Mouse (Mus musculus) heart, embryonic 16.5 days (tissue): Measurements from ENCODE around the gene Ak4. TPM values are rescaled to one million over a fixed set of nuclear protein-coding genes. Genes with fewer than 3 reads are reported as not detected.

Experiments
- ATAC-seq: fragments of 200-750 bp; cut with Nextera tagmentation; replicated peaks from 2 replicates; pipeline ENCODE4 v1.8.0; 2017; ENCODE audit warnings: moderate number of reproducible peaks; ENCODE audit not compliant: insufficient read depth, low FRiP score; ENCODE audit errors: extremely low read depth
- H3K27ac ChIP-seq: fragments of 300-500 bp; sonication (generic); 2 replicates; pipeline ENCODE4 v1.5.1; 2014; ENCODE audit warnings: mild to moderate bottlenecking, low read length, control low read depth, moderate library complexity
- H3K27me3 ChIP-seq: fragments of 300-500 bp; sonication (generic); 2 replicates; pipeline ENCODE4 v1.6.1; 2014; ENCODE audit warnings: low read length, mixed read lengths; ENCODE audit not compliant: control insufficient read depth, insufficient read depth
- H3K36me3 ChIP-seq: fragments of 300-500 bp; sonication (generic); 2 replicates; pipeline ENCODE4 v1.6.1; 2014; ENCODE audit not compliant: control insufficient read depth, insufficient read depth
- H3K4me1 ChIP-seq: fragments of 300-500 bp; sonication (generic); 2 replicates; pipeline ENCODE4 v1.6.1; 2014; ENCODE audit warnings: low read length, mixed read lengths; ENCODE audit not compliant: control insufficient read depth, insufficient read depth
- H3K4me2 ChIP-seq: fragments of 300-500 bp; sonication (generic); 2 replicates; pipeline ENCODE4 v1.6.1; 2014; ENCODE audit warnings: low read depth, mild to moderate bottlenecking, control low read depth, low read length
- H3K4me3 ChIP-seq: fragments of 300-500 bp; sonication (generic); 2 replicates; pipeline ENCODE4 v1.5.1; 2014; ENCODE audit warnings: mild to moderate bottlenecking, control low read depth, low read length
- H3K9ac ChIP-seq: fragments of 300-500 bp; sonication (generic); 2 replicates; pipeline ENCODE4 v1.6.1; 2014; ENCODE audit warnings: low read length, control low read depth
- H3K9me3 ChIP-seq: fragments of 300-500 bp; sonication (generic); replicated peaks from 2 replicates; pipeline ENCODE4 v1.6.1; 2016; ENCODE audit warnings: low read length; ENCODE audit not compliant: control insufficient read depth
- WGBS: fragments of 180-500 bp; shearing (Covaris S2); extraction: QIAGEN DNeasy Blood & Tissue Kit; methylation state at CpG from one replicate; pipeline ENCODE4 v1.1.7; 2014; 5-methylcytosine and 5-hydroxymethylcytosine counted together
- polyA plus RNA-seq: library from polyadenylated mRNA; unstranded; fragments of >200 nt; fragmentation: Nextera tagmentation; extraction: Ambion mirVana; gene quantifications from 2 replicates; pipeline ENCODE4 v1.2.1, GENCODE M21; 2015

The Ak4 gene
- 23.6 and 24.0 TPM in 2 replicates for polyA plus RNA-seq

- peak within 1 kb of the TSS; percentile 86 for H3K4me3 ChIP-seq
- H3K27me3 ChIP-seq: no peaks in the 10 kb centered on the region
- H3K9me3 ChIP-seq: no peaks in the 10 kb centered on the region
- peak within 1 kb of the TSS; percentile 95 for H3K9ac ChIP-seq
- H3K36me3 ChIP-seq: no peaks in the 10 kb centered on the region; the same call in 1 of the 2 replicates
- peak within 1 kb of the TSS; percentile 74 for H3K27ac ChIP-seq
- ATAC-seq: peak; percentile 86
- H3K4me2 ChIP-seq: peak within 1 kb of the TSS; percentile 94
- peaks cover 8% of the 10 kb centered on the region for H3K4me1 ChIP-seq
- 2% methylated on average over 62 of the region's 74 CpGs for WGBS
Measured at GRCm38 (mm10) chr4:101419151-101419910, at the start of gene Ak4. Gene Ak4 (plus strand): TSS chr4:101419277.

GRCm38 (mm10) chr4:101369738-101370275 lies 49.3 kb upstream of the Ak4 start:
- Histone ChIP-seq H3K4me3 (no peak overlapping the region), H3K36me3 (no peaks in the 10 kb centered on the region), H3K27ac (no peak overlapping the region), H3K27me3 (no peaks in the 10 kb centered on the region), H3K4me2 (no peak overlapping the region), H3K4me1 (no peaks in the 10 kb centered on the region), H3K9ac (no peak overlapping the region), H3K9me3 (no peaks in the 10 kb centered on the region)
- no peak for ATAC-seq
- 66% methylated on average over 4 of the region's 4 CpGs for WGBS

- WGBS: 59% methylated on average over 2 of the region's 2 CpGs
- Histone ChIP-seq H3K9me3 (no peaks in the 10 kb centered on the region), H3K4me1 (no peaks in the 10 kb centered on the region), H3K9ac (no peak overlapping the region), H3K36me3 (no peaks in the 10 kb centered on the region), H3K27ac (no peak overlapping the region), H3K4me2 (no peak overlapping the region), H3K27me3 (no peaks in the 10 kb centered on the region), H3K4me3 (no peak overlapping the region)
- ATAC-seq: no peak
Measured at GRCm38 (mm10) chr4:101372283-101372682, 46.8 kb upstream of the Ak4 start.

- Histone ChIP-seq H3K4me1 (no peaks in the 10 kb centered on the region), H3K9ac (no peak overlapping the region), H3K27ac (no peak overlapping the region), H3K9me3 (no peaks in the 10 kb centered on the region), H3K4me2 (no peak overlapping the region), H3K27me3 (no peaks in the 10 kb centered on the region), H3K36me3 (no peaks in the 10 kb centered on the region), H3K4me3 (no peak overlapping the region)
- ATAC-seq: no peak
- 85% methylated on average over 6 of the region's 6 CpGs for WGBS
Measured at GRCm38 (mm10) chr4:101372751-101373150, 46.3 kb upstream of the Ak4 start.

GRCm38 (mm10) chr4:101374104-101374503 lies 45.0 kb upstream of the Ak4 start:
- Histone ChIP-seq H3K9me3 (no peaks in the 10 kb centered on the region), H3K4me3 (no peak overlapping the region), H3K27ac (no peak overlapping the region), H3K4me2 (no peak overlapping the region), H3K36me3 (no peaks in the 10 kb centered on the region), H3K4me1 (peaks cover 7% of the 10 kb centered on the region; the same call in 1 of the 2 replicates), H3K9ac (no peak overlapping the region), H3K27me3 (no peaks in the 10 kb centered on the region)
- no peak for ATAC-seq
- WGBS: 70% methylated on average over 8 of the region's 8 CpGs

- Histone ChIP-seq H3K27me3 (no peaks in the 10 kb centered on the region), H3K27ac (no peak overlapping the region), H3K4me2 (no peak overlapping the region), H3K36me3 (no peaks in the 10 kb centered on the region), H3K9me3 (no peaks in the 10 kb centered on the region), H3K4me3 (no peak overlapping the region), H3K9ac (no peak overlapping the region), H3K4me1 (peaks cover 7% of the 10 kb centered on the region; the same call in 1 of the 2 replicates)
- ATAC-seq: no peak
- WGBS: 89% methylated on average over 4 of the region's 4 CpGs
Measured at GRCm38 (mm10) chr4:101376835-101377234, 42.2 kb upstream of the Ak4 start.

GRCm38 (mm10) chr4:101378241-101378640 lies 40.8 kb upstream of the Ak4 start:
- H3K36me3 ChIP-seq: no peaks in the 10 kb centered on the region
- no peak overlapping the region for H3K4me3 ChIP-seq
- 29% methylated on average over 4 of the region's 4 CpGs for WGBS
- H3K4me1 ChIP-seq: peaks cover 7% of the 10 kb centered on the region; the same call in 1 of the 2 replicates
- no peaks in the 10 kb centered on the region for H3K27me3 ChIP-seq
- H3K9me3 ChIP-seq: no peaks in the 10 kb centered on the region
- no peak overlapping the region for H3K27ac ChIP-seq
- no peak overlapping the region for H3K4me2 ChIP-seq
- no peak for ATAC-seq
- H3K9ac ChIP-seq: no peak overlapping the region; the same call in 1 of the 2 replicates

- Histone ChIP-seq H3K9me3 (no peaks in the 10 kb centered on the region), H3K4me2 (no peak overlapping the region), H3K27me3 (no peaks in the 10 kb centered on the region), H3K27ac (no peak overlapping the region), H3K9ac (no peak overlapping the region), H3K4me3 (no peak overlapping the region), H3K4me1 (peaks cover 7% of the 10 kb centered on the region; the same call in 1 of the 2 replicates), H3K36me3 (no peaks in the 10 kb centered on the region)
- WGBS: 73% methylated on average over 4 of the region's 4 CpGs
- no peak for ATAC-seq
Measured at GRCm38 (mm10) chr4:101378778-101379177, 40.3 kb upstream of the Ak4 start.

- WGBS: 39% methylated on average over 2 of the region's 2 CpGs
- no peak for ATAC-seq
- H3K4me3 ChIP-seq: no peak overlapping the region
Measured at GRCm38 (mm10) chr4:101385002-101385401, 34.1 kb upstream of the Ak4 start.

More at GRCm38 (mm10) chr4:101385002-101385401, 34.1 kb upstream of the Ak4 start:
- Histone ChIP-seq H3K9me3 (no peaks in the 10 kb centered on the region), H3K4me2 (no peak overlapping the region), H3K36me3 (no peaks in the 10 kb centered on the region), H3K27ac (no peak overlapping the region), H3K9ac (no peak overlapping the region), H3K27me3 (no peaks in the 10 kb centered on the region), H3K4me1 (no peaks in the 10 kb centered on the region)
